Mouse (Mus musculus) small intestine, adult 2 months (tissue): Measurements from ENCODE around the gene Cfap74.

ENCODE experiments used
- CTCF ChIP-seq: fragments of 200-500 bp; IDR thresholded peaks from 2 replicates; pipeline ENCODE4 v1.5.1; 2012; ENCODE audit warnings: low read depth, mild to moderate bottlenecking, control low read depth, inconsistent platforms, low read length, moderate library complexity, mixed read lengths; ENCODE audit not compliant: insufficient replicate concordance, insufficient read length; ENCODE audit errors: extremely low read depth
- POLR2A ChIP-seq: fragments of 200-500 bp; IDR thresholded peaks from 2 replicates; pipeline ENCODE4 v1.6.1; 2012; ENCODE audit warnings: low read depth, mild to moderate bottlenecking, control low read depth, inconsistent platforms, low read length, moderate library complexity

DNA sequence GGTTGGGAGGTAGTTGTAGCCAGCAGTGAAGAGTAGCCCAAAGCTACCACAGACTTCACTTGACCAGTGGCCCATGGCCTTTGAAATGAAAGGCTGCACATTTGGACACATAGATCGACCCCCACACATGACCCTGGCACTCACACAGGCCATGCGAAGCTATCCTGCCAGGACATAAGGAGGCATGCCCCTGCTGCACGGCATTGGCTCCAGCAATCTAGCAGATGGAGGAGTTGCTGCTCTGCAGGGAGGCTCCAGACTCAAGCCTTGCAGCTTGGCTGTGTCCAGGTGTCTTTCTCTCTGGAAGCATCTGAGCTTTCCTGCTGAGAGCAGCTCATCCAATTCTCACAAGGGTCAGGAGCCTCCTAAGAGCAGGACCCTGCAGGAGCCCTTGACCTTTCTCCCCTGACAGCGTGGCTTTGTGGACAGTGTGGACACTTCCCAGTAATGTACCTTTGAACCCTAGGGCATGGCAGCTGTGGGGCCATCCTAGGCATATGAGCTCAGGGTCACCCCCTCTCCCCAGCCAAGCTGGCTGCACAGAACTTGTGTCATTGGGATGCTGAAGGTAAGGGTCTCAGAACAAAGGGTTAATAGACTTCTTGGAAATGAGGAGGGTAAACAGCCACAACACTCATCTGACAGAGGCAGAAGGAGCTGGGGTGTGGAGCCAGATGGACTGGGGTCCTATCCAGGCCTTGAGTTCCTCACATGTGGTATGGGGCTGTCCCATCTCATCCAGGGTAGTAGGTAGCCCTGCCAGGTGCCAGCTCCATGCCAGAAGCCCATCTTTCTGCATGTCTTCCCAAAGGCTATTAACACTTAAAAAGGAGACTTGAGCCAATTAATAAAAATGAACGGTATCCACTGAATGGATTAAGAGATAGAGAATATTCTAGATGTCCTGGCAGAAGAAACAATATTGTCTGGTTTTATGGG, 36.9 kb upstream of the Cfap74 start:
- TF ChIP-seq CTCF (no peak), POLR2A (no peak)
